In the genomic region with DNA sequence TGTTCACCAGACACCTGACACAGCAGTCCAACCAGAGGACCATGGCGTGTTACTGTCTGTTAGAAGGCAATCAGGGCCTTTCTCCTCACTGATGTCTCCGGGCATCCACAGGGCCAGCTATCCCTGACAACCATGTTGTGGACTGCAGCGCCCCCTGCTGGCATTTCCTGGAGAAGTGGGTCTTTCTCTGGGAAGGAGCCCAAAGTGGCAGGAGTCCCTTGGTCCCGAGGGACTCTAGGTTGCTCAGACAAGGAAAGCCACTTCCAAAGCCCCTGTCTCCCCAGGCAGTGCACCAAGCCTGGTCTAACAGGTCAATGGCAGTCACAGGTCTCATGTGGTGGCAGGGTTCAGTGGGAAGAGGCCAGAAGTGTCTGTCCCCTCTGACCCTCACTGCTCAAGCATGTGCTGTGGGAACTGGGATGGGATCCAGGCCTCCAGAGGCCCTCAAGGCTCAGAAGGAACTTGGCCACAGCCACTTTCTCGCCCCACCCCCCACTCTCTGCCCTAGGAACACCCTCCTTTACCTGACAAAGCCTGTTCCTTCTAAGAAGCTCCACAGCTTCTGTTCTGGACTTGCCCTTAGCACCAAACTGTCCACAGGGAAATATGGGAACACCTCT, we compare ENCODE assay signal across 8 mouse cellular contexts. TPM values are rescaled to one million over a fixed set of nuclear protein-coding genes. Genes with fewer than 3 reads are reported as not detected.
DNase-seq lines count a peak whose midpoint lies in the region; ATAC-seq and TF ChIP-seq lines count a peak whose summit lies in the region.

No protein-coding gene starts in this region.

- TF ChIP-seq CTCF in testis, adult 2 months (IDR thresholded peaks at IDR 0.05; ENCODE audit: control insufficient read depth, insufficient read depth, insufficient replicate concordance, low read depth, low read length), result peak; percentile 77; the same call in 1 of the 2 replicates

- no peak for TF ChIP-seq POLR2A in testis, adult 2 months (IDR thresholded peaks at IDR 0.05; ENCODE audit: control insufficient read depth, low read depth, low read length)

- no peak overlapping the region for H3K4me3 ChIP-seq in intestine, embryonic 14.5 days (ENCODE audit: low read depth, low read length)
- H3K4me3 ChIP-seq in intestine, embryonic 15.5 days (replicated peaks), result no peak overlapping the region
- H3K4me3 ChIP-seq in embryonic facial prominence, embryonic 10.5 days, result peak overlapping the region; percentile 11; the same call in 1 of the 2 replicates
- no peak overlapping the region for H3K4me3 ChIP-seq in midbrain, embryonic 14.5 days (replicated peaks; ENCODE audit: low read depth, low read length)
- H3K4me3 ChIP-seq in testis, adult 2 months (ENCODE audit: control insufficient read depth, low read depth, low read length), result no peak overlapping the region

- H3K4me2 ChIP-seq in intestine, embryonic 14.5 days (ENCODE audit: low read length), result no peak overlapping the region
- H3K4me2 ChIP-seq in intestine, embryonic 15.5 days (replicated peaks), result no peak overlapping the region
- no peak overlapping the region for H3K4me2 ChIP-seq in midbrain, embryonic 14.5 days (ENCODE audit: low read length)

- no peaks in the 10 kb centered on the region for H3K27me3 ChIP-seq in intestine, embryonic 14.5 days (replicated peaks; ENCODE audit: control insufficient read depth, insufficient read depth, low read length)
- H3K27me3 ChIP-seq in intestine, embryonic 15.5 days (replicated peaks), result no peaks in the 10 kb centered on the region
- no peaks in the 10 kb centered on the region for H3K27me3 ChIP-seq in embryonic facial prominence, embryonic 10.5 days (replicated peaks; ENCODE audit: low read depth, poor library complexity, severe bottlenecking)
- H3K27me3 ChIP-seq in midbrain, embryonic 14.5 days (ENCODE audit: control insufficient read depth, insufficient read depth, low read length), result no peaks in the 10 kb centered on the region
- H3K27me3 ChIP-seq in testis, adult 2 months (ENCODE audit: control insufficient read depth, insufficient read depth, low read length), result no peaks in the 10 kb centered on the region

- H3K27ac ChIP-seq in intestine, embryonic 14.5 days (ENCODE audit: low read depth), result no peak overlapping the region
- no peak overlapping the region for H3K27ac ChIP-seq in intestine, embryonic 15.5 days
- H3K27ac ChIP-seq in embryonic facial prominence, embryonic 10.5 days (replicated peaks), result no peak overlapping the region; the same call in 1 of the 2 replicates
- no peak overlapping the region for H3K27ac ChIP-seq in midbrain, embryonic 14.5 days (replicated peaks; ENCODE audit: low read depth, low read length)
- H3K27ac ChIP-seq in testis, adult 2 months (ENCODE audit: control insufficient read depth, insufficient read depth, low read depth, low read length), result no peak overlapping the region

- DNase-seq in intestine, embryonic 14.5 days (ENCODE audit: low spot score), result peak; percentile 88
- DNase-seq in adrenal gland, adult 2 months, result peak; percentile 86
- peak; percentile 80 for DNase-seq in embryonic facial prominence, embryonic 10.5 days (ENCODE audit: low spot score)
- DNase-seq in heart, postnatal 36 days, result peak; percentile 78 to 83
- peak; percentile 87 for DNase-seq in left cerebral cortex, postnatal 4 days
- peak; percentile 83 for DNase-seq in midbrain, embryonic 14.5 days

- WGBS in intestine, embryonic 14.5 days, result 34% methylated on average over 5 of the region's 5 CpGs
- 43% methylated on average over 5 of the region's 5 CpGs for WGBS in intestine, embryonic 15.5 days
- 41% methylated on average over 5 of the region's 5 CpGs for WGBS in embryonic facial prominence, embryonic 10.5 days
- 32% methylated on average over 5 of the region's 5 CpGs for WGBS in midbrain, embryonic 14.5 days

- no peak for ATAC-seq in intestine, embryonic 14.5 days (replicated peaks; ENCODE audit: low FRiP score, low TSS enrichment, low read depth)
- ATAC-seq in intestine, embryonic 15.5 days, result no peak
- no peak for ATAC-seq in midbrain, embryonic 14.5 days (ENCODE audit: low FRiP score, low TSS enrichment)

- H3K36me3 ChIP-seq in intestine, embryonic 14.5 days (ENCODE audit: control insufficient read depth, insufficient read depth, low read length), result no peaks in the 10 kb centered on the region
- H3K36me3 ChIP-seq in intestine, embryonic 15.5 days, result no peaks in the 10 kb centered on the region
- H3K36me3 ChIP-seq in embryonic facial prominence, embryonic 10.5 days (replicated peaks), result peaks cover 15% of the 10 kb centered on the region
- H3K36me3 ChIP-seq in midbrain, embryonic 14.5 days (ENCODE audit: control insufficient read depth, insufficient read depth, low read length), result no peaks in the 10 kb centered on the region
- H3K36me3 ChIP-seq in testis, adult 2 months (ENCODE audit: control insufficient read depth, insufficient read depth, low read length), result no peaks in the 10 kb centered on the region

- no peak overlapping the region for H3K9ac ChIP-seq in intestine, embryonic 14.5 days (ENCODE audit: low read length)
- H3K9ac ChIP-seq in intestine, embryonic 15.5 days, result no peak overlapping the region
- H3K9ac ChIP-seq in midbrain, embryonic 14.5 days (replicated peaks; ENCODE audit: low read length), result no peak overlapping the region

- no peaks in the 10 kb centered on the region for H3K9me3 ChIP-seq in intestine, embryonic 14.5 days (ENCODE audit: control insufficient read depth, low read length)
- no peaks in the 10 kb centered on the region for H3K9me3 ChIP-seq in intestine, embryonic 15.5 days
- H3K9me3 ChIP-seq in embryonic facial prominence, embryonic 10.5 days, result no peaks in the 10 kb centered on the region
- H3K9me3 ChIP-seq in midbrain, embryonic 14.5 days (ENCODE audit: control insufficient read depth, low read length), result no peaks in the 10 kb centered on the region

- peaks cover 17% of the 10 kb centered on the region for H3K4me1 ChIP-seq in intestine, embryonic 14.5 days (replicated peaks; ENCODE audit: control insufficient read depth, insufficient read depth, low read length)
- peaks cover 48% of the 10 kb centered on the region for H3K4me1 ChIP-seq in intestine, embryonic 15.5 days (replicated peaks)
- H3K4me1 ChIP-seq in embryonic facial prominence, embryonic 10.5 days, result peaks cover 48% of the 10 kb centered on the region
- peaks cover 12% of the 10 kb centered on the region; the same call in 1 of the 2 replicates for H3K4me1 ChIP-seq in midbrain, embryonic 14.5 days (ENCODE audit: control insufficient read depth, insufficient read depth, low read length)
- peaks cover 29% of the 10 kb centered on the region for H3K4me1 ChIP-seq in testis, adult 2 months (ENCODE audit: control insufficient read depth, insufficient read depth, low read length)

- intact Hi-C loops in heart, postnatal 36 days (cut with DNase I), result loop anchor here (2.0 kb wide), 1 partner anchor 49 kb away; no protein-coding TSS in a partner anchor
- intact Hi-C loops in left cerebral cortex, postnatal 4 days (cut with DNase I), result no loop called here

RNA-seq across cellular contexts. Expression of a gene that starts 3.9 kb away (rescaled TPM):
- polyA plus RNA-seq in intestine, embryonic 14.5 days (2014; fragmentation: Nextera tagmentation; extraction: Ambion mirVana), result 28.9 and 31.5 TPM in 2 replicates
- polyA plus RNA-seq in intestine, embryonic 15.5 days (2015; fragmentation: Nextera tagmentation; extraction: Ambion mirVana), result 23.6 and 25.0 TPM in 2 replicates
- 10 to 100 TPM; 37.1 to 41.8 TPM for total RNA-seq in adrenal gland, adult 2 months (2021)
- polyA plus RNA-seq in adrenal gland, adult 2 months (2012; rRNA removed), result 88.8 and 105 TPM in 2 replicates
- polyA plus RNA-seq in embryonic facial prominence, embryonic 10.5 days (2016; fragmentation: Nextera tagmentation; extraction: Ambion mirVana), result 34.7 and 35.0 TPM in 2 replicates
- 10 to 100 TPM; 12.3 to 13.7 TPM for total RNA-seq in heart, postnatal 36 days (2021)
- 10 to 100 TPM; 65.2 to 67.5 TPM for total RNA-seq in left cerebral cortex, postnatal 4 days (2021)
- polyA plus RNA-seq in midbrain, embryonic 14.5 days (2014; fragmentation: Nextera tagmentation; extraction: Ambion mirVana), result 31.7 and 34.2 TPM in 2 replicates
- polyA plus RNA-seq in testis, adult 2 months (2012; rRNA removed), result 201 and 214 TPM in 2 replicates

RNA-seq across cellular contexts. Expression of a gene that starts 18.5 kb away (rescaled TPM):
- polyA plus RNA-seq in intestine, embryonic 14.5 days (2014; fragmentation: Nextera tagmentation; extraction: Ambion mirVana), result 0.18 and 0.32 TPM in 2 replicates
- polyA plus RNA-seq in intestine, embryonic 15.5 days (2015; fragmentation: Nextera tagmentation; extraction: Ambion mirVana), result 0.09 and 0.19 TPM in 2 replicates
- total RNA-seq in adrenal gland, adult 2 months (2021), result 1 to 10 TPM in 1 of 2 experiments, under 1 TPM in 1; 0.52 to 1.1 TPM
- 0.16 and 0.21 TPM in 2 replicates for polyA plus RNA-seq in adrenal gland, adult 2 months (2012; rRNA removed)
- 0.51 and 0.75 TPM in 2 replicates for polyA plus RNA-seq in embryonic facial prominence, embryonic 10.5 days (2016; fragmentation: Nextera tagmentation; extraction: Ambion mirVana)
- total RNA-seq in heart, postnatal 36 days (2021), result not detected
- under 1 TPM; 0.14 to 0.20 TPM for total RNA-seq in left cerebral cortex, postnatal 4 days (2021)
- polyA plus RNA-seq in midbrain, embryonic 14.5 days (2014; fragmentation: Nextera tagmentation; extraction: Ambion mirVana), result 0.76 and 0.78 TPM in 2 replicates
- polyA plus RNA-seq in testis, adult 2 months (2012; rRNA removed), result 1,123 and 1,230 TPM in 2 replicates

RNA-seq across cellular contexts. Expression of a gene that starts 19.7 kb away (rescaled TPM):
- 9.7 and 12.1 TPM in 2 replicates for polyA plus RNA-seq in intestine, embryonic 14.5 days (2014; fragmentation: Nextera tagmentation; extraction: Ambion mirVana)
- polyA plus RNA-seq in intestine, embryonic 15.5 days (2015; fragmentation: Nextera tagmentation; extraction: Ambion mirVana), result 8.3 TPM in 2 replicates
- total RNA-seq in adrenal gland, adult 2 months (2021), result 10 to 100 TPM in 1 of 2 experiments, 1 to 10 TPM in 1; 9.6 to 10.6 TPM
- polyA plus RNA-seq in adrenal gland, adult 2 months (2012; rRNA removed), result 39.5 and 48.0 TPM in 2 replicates
- polyA plus RNA-seq in embryonic facial prominence, embryonic 10.5 days (2016; fragmentation: Nextera tagmentation; extraction: Ambion mirVana), result 8.5 TPM in 2 replicates
- 1 to 10 TPM; 3.6 to 4.5 TPM for total RNA-seq in heart, postnatal 36 days (2021)
- 10 to 100 TPM; 34.1 to 35.5 TPM for total RNA-seq in left cerebral cortex, postnatal 4 days (2021)
- polyA plus RNA-seq in midbrain, embryonic 14.5 days (2014; fragmentation: Nextera tagmentation; extraction: Ambion mirVana), result 4.9 and 5.0 TPM in 2 replicates
- polyA plus RNA-seq in testis, adult 2 months (2012; rRNA removed), result 7.5 and 7.7 TPM in 2 replicates

RNA-seq across cellular contexts. Expression of a gene that starts 32.7 kb away (rescaled TPM):
- polyA plus RNA-seq in intestine, embryonic 14.5 days (2014; fragmentation: Nextera tagmentation; extraction: Ambion mirVana), result 99.4 and 114 TPM in 2 replicates
- polyA plus RNA-seq in intestine, embryonic 15.5 days (2015; fragmentation: Nextera tagmentation; extraction: Ambion mirVana), result 95.7 and 101 TPM in 2 replicates
- 100 to 1,000 TPM in 1 of 2 experiments, 10 to 100 TPM in 1; 86.5 to 104 TPM for total RNA-seq in adrenal gland, adult 2 months (2021)
- polyA plus RNA-seq in adrenal gland, adult 2 months (2012; rRNA removed), result 613 and 625 TPM in 2 replicates
- 79.8 and 84.9 TPM in 2 replicates for polyA plus RNA-seq in embryonic facial prominence, embryonic 10.5 days (2016; fragmentation: Nextera tagmentation; extraction: Ambion mirVana)
- total RNA-seq in heart, postnatal 36 days (2021), result 10 to 100 TPM; 48.3 to 51.2 TPM
- total RNA-seq in left cerebral cortex, postnatal 4 days (2021), result 100 to 1,000 TPM; 131 to 133 TPM
- polyA plus RNA-seq in midbrain, embryonic 14.5 days (2014; fragmentation: Nextera tagmentation; extraction: Ambion mirVana), result 128 and 151 TPM in 2 replicates
- 246 and 291 TPM in 2 replicates for polyA plus RNA-seq in testis, adult 2 months (2012; rRNA removed)

RNA-seq across cellular contexts. Expression of a gene that starts 45.2 kb away (rescaled TPM):
- polyA plus RNA-seq in intestine, embryonic 14.5 days (2014; fragmentation: Nextera tagmentation; extraction: Ambion mirVana), result 108 and 111 TPM in 2 replicates
- polyA plus RNA-seq in intestine, embryonic 15.5 days (2015; fragmentation: Nextera tagmentation; extraction: Ambion mirVana), result 105 and 114 TPM in 2 replicates
- 10 to 100 TPM; 55.9 to 68.7 TPM for total RNA-seq in adrenal gland, adult 2 months (2021)
- 161 and 190 TPM in 2 replicates for polyA plus RNA-seq in adrenal gland, adult 2 months (2012; rRNA removed)
- polyA plus RNA-seq in embryonic facial prominence, embryonic 10.5 days (2016; fragmentation: Nextera tagmentation; extraction: Ambion mirVana), result 84.8 and 88.2 TPM in 2 replicates
- 10 to 100 TPM; 19.7 to 22.1 TPM for total RNA-seq in heart, postnatal 36 days (2021)
- 10 to 100 TPM; 30.9 to 34.5 TPM for total RNA-seq in left cerebral cortex, postnatal 4 days (2021)
- polyA plus RNA-seq in midbrain, embryonic 14.5 days (2014; fragmentation: Nextera tagmentation; extraction: Ambion mirVana), result 62.1 and 67.6 TPM in 2 replicates
- 58.8 and 61.6 TPM in 2 replicates for polyA plus RNA-seq in testis, adult 2 months (2012; rRNA removed)

Comparison
In these comparisons a context has a peak if more than half of its experiments do, and no peak if none do; other contexts are left out.
1. RNA of a gene that starts 18.5 kb away (polyA plus RNA-seq): 1,123 to 1,230 TPM in testis, adult 2 months; 0.76 to 0.78 TPM in midbrain, embryonic 14.5 days, 0.51 to 0.75 TPM in embryonic facial prominence, embryonic 10.5 days, 0.18 to 0.32 TPM in intestine, embryonic 14.5 days, 0.16 to 0.21 TPM in adrenal gland, adult 2 months and 0.09 to 0.19 TPM in intestine, embryonic 15.5 days; every median in the first group is over 100 times any median in the second.
2. Peak in every context shown above with its lines, with median percentiles within 50 percentile points of each other: DNase-seq.